Mouse (Mus musculus): ENCODE results near the gene Sh3d21. TPM values are rescaled to one million over a fixed set of nuclear protein-coding genes. Genes with fewer than 3 reads are reported as not detected.

Gene Sh3d21
- polyA plus RNA-seq, 1 experiment from 2014 or later = 10.3 TPM

DNA sequence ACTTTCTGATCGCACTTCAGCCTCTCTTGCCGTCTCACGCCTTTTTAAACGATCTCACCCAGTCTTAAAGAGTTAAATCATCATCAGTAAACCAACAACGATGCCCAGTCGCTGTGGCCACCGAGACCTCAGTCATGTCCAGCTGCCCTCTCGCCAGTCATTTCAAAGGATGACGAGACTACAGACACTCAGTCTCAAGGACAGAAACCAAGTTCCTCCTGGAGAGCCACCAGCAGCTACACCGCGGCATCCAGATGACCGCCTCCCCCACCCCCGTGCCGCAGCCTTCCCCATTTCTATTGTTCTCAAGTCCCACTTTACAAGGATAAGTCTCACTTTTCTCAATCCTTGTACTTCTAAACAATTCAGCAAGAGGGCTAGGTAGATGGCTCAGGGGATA, 10.4 kb downstream of the Sh3d21 start:
- no peak overlapping the region for H3K4me2 ChIP-seq
- no peak overlapping the region for H3K4me3 ChIP-seq
- no peak for ATAC-seq (ENCODE audit: insufficient number of reproducible peaks, insufficient read depth, low FRiP score, low TSS enrichment, low read depth)
- no peaks in the 10 kb centered on the region; the same call in 1 of the 2 replicates for H3K9me3 ChIP-seq
- WGBS = 65% methylated on average over 14 of the region's 14 CpGs
- no peaks in the 10 kb centered on the region for H3K27me3 ChIP-seq
- no peak overlapping the region for H3K27ac ChIP-seq
- H3K4me1 ChIP-seq = peaks cover 45% of the 10 kb centered on the region
- H3K9ac ChIP-seq = no peak overlapping the region
- peaks cover 35% of the 10 kb centered on the region for H3K36me3 ChIP-seq

DNA sequence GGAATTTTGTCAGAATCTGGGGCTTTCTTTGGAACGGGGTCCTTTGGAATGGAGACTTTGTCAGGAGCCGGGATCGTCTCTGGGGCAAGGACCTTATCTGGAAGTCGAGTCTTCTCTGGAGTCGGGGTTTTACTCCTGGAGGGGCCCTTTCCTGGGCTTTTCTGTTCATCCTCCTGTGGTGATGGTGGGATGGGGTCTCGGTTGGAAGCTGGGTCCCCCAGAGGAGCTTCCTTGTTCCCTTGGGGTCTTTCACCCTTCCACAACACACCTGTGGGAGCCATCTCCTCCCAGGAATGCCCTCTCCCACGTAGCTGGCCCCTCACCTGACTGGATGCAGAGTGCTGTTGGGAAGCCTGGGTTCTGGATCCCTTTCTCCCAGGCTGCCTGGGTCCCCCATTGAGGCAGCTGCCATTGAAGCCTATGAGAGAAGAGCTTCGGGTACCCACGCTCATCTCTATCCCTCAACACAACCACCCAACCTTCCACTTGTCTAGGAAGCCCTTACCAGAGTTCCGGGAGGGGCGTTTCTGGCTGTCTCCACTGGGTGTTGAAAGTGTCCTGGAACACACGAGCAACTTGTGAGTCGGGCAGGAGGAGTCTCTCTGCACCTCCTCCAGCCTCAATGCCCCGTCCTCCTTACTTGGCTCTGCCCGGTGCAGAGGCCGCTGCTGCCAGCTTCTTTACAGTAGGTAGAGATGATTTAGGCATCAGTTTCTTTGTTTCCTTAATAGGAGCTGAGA, 11.4 kb downstream of the Sh3d21 start:
- Histone ChIP-seq H3K27ac (peak overlapping the region; percentile 94; the same call in 1 of the 2 replicates), H3K4me3 (no peak overlapping the region), H3K9ac (0 out of 2 replicates have a peak overlapping the region, but pooled peaks have one; percentile 60), H3K9me3 (no peaks in the 10 kb centered on the region; the same call in 1 of the 2 replicates), H3K4me2 (peak overlapping the region; percentile 98), H3K36me3 (peaks cover 27% of the 10 kb centered on the region), H3K4me1 (peaks cover 52% of the 10 kb centered on the region), H3K27me3 (no peaks in the 10 kb centered on the region)
- 80% methylated on average over 16 of the region's 16 CpGs for whole genome bisulfite sequencing
- ATAC-seq (ENCODE audit: insufficient number of reproducible peaks, insufficient read depth, low FRiP score, low TSS enrichment, low read depth) = no peak

DNA sequence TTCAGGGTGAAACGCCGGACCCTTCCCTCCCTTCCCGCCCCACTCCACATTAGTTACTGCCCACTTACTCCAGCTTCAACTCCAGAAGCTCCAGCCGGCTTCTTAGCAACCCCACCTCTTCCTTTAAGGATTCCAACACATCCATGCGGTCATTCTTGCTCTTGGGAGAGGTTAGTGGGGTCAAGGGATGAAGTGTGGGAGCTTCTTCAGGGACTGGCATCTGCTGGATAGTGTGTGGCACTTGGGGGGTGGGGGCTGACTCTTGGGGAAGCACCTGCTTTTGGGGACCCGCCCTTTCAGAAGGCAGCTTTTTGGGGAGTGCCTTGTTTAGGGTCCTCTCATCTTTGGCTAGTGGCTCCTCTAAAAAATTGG, 12.4 kb downstream of the Sh3d21 start:
- H3K9ac ChIP-seq = peak overlapping the region; percentile 60
- H3K27ac ChIP-seq = peak overlapping the region; percentile 94
- H3K36me3 ChIP-seq = peaks cover 24% of the 10 kb centered on the region
- H3K9me3 ChIP-seq = no peaks in the 10 kb centered on the region
- H3K4me2 ChIP-seq = peak overlapping the region; percentile 98
- H3K4me3 ChIP-seq = peak overlapping the region; percentile 77
- peaks cover 52% of the 10 kb centered on the region for H3K4me1 ChIP-seq
- no peaks in the 10 kb centered on the region for H3K27me3 ChIP-seq
- no peak for ATAC-seq (ENCODE audit: insufficient number of reproducible peaks, insufficient read depth, low FRiP score, low TSS enrichment, low read depth)
- WGBS = 32% methylated on average over 6 of the region's 6 CpGs

DNA sequence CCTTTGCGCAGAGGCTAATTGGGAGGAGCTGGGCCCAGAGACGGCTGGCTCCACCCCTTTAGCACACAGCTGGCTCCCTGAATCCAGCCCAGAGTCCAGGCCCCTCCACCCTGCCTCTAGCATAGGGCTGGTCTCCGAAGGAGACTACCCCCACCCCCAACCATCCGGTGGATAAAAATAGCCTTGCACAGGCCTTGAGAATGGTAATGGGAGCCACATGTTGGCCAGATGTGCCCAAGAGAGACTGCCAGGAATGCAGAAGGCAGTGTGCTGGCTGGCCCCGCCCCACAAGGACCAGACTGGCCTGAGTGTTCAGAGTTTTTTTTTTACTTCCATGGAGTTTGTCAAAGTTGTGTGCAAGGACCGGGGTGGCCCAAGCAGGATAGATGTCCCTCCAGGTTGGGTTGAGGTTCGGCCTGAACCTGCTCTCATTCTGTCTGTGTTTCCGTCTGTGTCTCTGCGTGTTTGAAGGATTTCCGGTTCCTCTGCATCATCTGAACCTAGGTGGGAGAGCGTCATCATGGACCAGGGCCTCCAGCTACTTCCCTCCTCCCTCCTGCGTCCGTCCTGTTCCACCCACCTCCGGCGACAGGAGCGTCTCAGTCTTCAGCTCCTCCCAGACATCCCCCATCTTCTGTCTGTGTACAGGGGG, 12.9 kb downstream of the Sh3d21 start:
- ATAC-seq (ENCODE audit: insufficient number of reproducible peaks, insufficient read depth, low FRiP score, low TSS enrichment, low read depth) = peak; percentile 88
- no peaks in the 10 kb centered on the region for H3K27me3 ChIP-seq
- peak overlapping the region; percentile 88 for H3K9ac ChIP-seq
- H3K27ac ChIP-seq = peak overlapping the region; percentile 94
- peak overlapping the region; percentile 77 for H3K4me3 ChIP-seq
- peak overlapping the region; percentile 98 for H3K4me2 ChIP-seq
- H3K36me3 ChIP-seq = peaks cover 24% of the 10 kb centered on the region
- peaks cover 50% of the 10 kb centered on the region for H3K4me1 ChIP-seq
- H3K9me3 ChIP-seq = no peaks in the 10 kb centered on the region
- WGBS = 16% methylated on average over 16 of the region's 16 CpGs

DNA sequence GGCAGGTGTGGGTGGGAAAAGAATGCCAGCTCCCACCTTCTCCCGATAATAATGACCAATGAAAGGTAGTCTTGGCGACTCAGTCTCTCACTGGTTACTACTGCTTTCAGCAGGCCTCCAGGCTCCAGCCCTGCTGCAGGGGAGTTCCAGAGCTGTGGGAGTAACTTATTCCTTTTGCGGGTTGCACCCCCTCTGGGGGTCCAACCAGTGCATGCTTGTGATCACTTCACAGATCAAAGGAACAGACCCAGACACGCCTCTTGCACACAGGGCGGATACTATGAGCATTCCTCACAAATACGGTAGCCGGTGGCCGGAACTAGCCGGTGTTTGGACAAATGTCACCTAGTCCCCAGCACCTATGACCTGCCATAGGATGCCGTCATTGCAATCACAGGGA, 13.5 kb downstream of the Sh3d21 start:
- Histone ChIP-seq H3K9ac (peak overlapping the region; percentile 88), H3K9me3 (no peaks in the 10 kb centered on the region), H3K36me3 (peaks cover 24% of the 10 kb centered on the region), H3K4me2 (peak overlapping the region; percentile 98), H3K4me1 (peaks cover 47% of the 10 kb centered on the region), H3K27me3 (no peaks in the 10 kb centered on the region), H3K27ac (peak overlapping the region; percentile 94), H3K4me3 (peak overlapping the region; percentile 77)
- no peak for ATAC-seq (ENCODE audit: insufficient number of reproducible peaks, insufficient read depth, low FRiP score, low TSS enrichment, low read depth)
- WGBS = 7% methylated on average over 10 of the region's 10 CpGs

DNA sequence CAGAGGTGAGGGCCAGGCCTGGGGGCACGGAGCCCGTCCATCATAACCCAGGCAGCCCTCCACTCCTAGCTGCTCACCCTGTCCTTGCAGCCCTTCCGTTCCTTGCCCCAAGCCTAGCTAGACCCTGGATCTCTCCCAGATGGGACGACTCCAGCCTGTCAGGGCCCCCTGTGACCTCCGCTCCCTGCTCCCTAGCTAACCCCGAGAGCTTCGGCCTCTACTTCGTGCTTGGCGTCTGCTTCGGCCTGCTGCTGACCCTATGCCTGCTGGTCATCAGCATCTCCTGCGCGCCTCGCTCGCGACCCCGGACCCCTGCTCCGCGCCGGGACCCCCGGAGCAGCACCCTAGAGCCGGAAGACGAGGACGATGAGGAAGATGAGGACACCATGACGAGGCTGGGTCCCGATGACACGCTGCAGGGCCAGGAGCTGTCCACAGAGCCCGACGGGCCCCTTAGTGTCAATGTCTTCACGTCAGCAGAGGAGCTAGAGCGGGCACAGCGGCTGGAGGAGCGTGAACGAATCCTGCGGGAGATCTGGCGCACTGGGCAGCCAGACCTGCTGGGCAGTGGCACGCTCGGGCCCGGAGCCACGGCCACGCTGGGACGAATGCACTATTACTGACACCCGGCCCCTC, 14.1 kb downstream of the Sh3d21 start:
- Histone ChIP-seq H3K27ac (peak overlapping the region; percentile 94), H3K9me3 (no peaks in the 10 kb centered on the region), H3K4me3 (peak overlapping the region; percentile 77), H3K36me3 (peaks cover 24% of the 10 kb centered on the region), H3K4me2 (peak overlapping the region; percentile 98), H3K27me3 (no peaks in the 10 kb centered on the region), H3K9ac (peak overlapping the region; percentile 88), H3K4me1 (peaks cover 47% of the 10 kb centered on the region)
- no peak for ATAC-seq (ENCODE audit: insufficient number of reproducible peaks, insufficient read depth, low FRiP score, low TSS enrichment, low read depth)
- WGBS = 9% methylated on average over 42 of the region's 42 CpGs

DNA sequence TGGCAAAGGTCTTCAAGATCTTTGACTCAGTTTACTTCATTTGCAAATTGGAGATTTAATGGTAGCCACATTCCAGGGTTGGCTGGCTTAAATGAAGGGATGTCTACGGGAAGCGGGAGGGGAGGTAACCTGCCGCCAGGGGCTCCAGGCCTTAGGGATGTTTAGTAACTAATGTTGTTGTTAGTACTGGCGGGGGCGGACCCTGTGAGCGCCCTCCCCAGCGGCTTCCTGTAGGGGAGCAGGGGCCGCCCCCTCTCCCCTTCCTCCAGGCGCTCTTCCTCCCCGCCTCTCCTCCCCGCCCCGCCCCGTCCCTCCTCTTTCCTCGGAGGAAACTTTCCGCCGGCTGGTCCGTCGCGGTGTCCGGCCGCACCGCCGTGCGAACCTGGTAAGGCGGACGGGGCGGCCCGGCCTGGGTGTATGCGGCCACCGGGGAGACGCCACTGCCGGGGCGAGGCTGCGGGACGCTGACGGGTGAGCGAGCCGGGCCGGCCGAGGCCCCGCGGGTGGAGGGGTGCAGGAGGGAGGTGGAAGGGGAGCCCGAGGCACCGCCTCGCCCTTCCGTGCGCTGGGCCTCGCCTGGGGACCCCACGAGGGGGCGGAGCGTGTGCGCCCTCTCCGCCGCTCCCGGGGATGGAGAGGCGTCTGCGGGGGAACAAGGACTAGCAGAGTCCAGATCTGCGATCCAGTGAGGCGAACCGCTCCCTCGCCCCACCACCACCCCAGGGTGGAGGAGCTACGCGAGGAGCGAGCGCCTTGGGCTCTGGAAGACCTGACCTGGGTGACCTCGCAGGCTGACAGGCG, 14.9 kb downstream of the Sh3d21 start:
- peaks cover 24% of the 10 kb centered on the region for H3K36me3 ChIP-seq
- peak overlapping the region; percentile 77 for H3K4me3 ChIP-seq
- H3K4me2 ChIP-seq = peak overlapping the region; percentile 98
- H3K27me3 ChIP-seq = no peaks in the 10 kb centered on the region
- H3K27ac ChIP-seq = peak overlapping the region; percentile 94
- H3K9me3 ChIP-seq = no peaks in the 10 kb centered on the region
- H3K9ac ChIP-seq = peak overlapping the region; percentile 88
- peak; percentile 33 for ATAC-seq (ENCODE audit: insufficient number of reproducible peaks, insufficient read depth, low FRiP score, low TSS enrichment, low read depth)
- H3K4me1 ChIP-seq = peaks cover 47% of the 10 kb centered on the region
- WGBS = under 1% methylated on average over 56 of the region's 67 CpGs

DNA sequence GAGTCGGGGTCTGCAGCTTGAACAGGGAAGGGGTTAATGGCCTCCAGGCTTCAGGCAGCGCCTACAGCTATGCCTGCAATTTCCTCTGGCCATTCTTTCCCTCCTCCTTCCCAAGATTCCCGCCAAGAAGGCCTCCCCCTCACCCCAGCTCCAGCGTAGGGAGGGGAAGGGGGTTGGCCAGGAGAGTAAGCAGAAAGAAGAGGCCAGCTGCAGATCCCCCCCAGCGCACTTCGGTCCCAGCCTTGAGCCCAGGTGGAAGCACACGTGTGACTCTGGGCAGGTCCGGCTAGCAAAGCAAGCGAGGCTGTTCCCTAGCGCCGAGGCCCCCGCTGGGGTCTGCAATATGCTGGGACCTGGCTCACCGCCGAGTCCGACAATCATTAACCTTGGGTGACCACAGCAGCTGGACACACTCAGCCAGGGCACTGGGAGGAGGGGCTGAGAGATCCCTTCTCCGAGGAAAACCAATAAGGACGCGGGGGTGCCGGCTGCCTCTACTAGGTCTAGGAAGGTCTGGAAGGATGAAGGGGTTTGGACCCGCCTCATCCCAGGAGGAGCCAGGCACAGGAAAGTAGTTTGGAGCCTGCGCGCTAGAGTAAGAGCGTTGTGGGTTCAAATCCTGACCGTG, 15.6 kb downstream of the Sh3d21 start, which contains the start of gene Eva1b:
Eva1b (plus strand) TSS at position 212 of the 628 bp plus-strand sequence.
- H3K4me3 ChIP-seq = peak within 1 kb of the TSS; percentile 77
- peak within 1 kb of the TSS; percentile 88 for H3K9ac ChIP-seq
- peak within 1 kb of the TSS; percentile 98 for H3K4me2 ChIP-seq
- 0 out of 2 replicates have a peak, but pooled peaks have one; percentile 6 for ATAC-seq (ENCODE audit: insufficient number of reproducible peaks, insufficient read depth, low FRiP score, low TSS enrichment, low read depth)
- peak within 1 kb of the TSS; percentile 94 for H3K27ac ChIP-seq
- peaks cover 47% of the 10 kb centered on the region for H3K4me1 ChIP-seq
- H3K9me3 ChIP-seq = no peaks in the 10 kb centered on the region
- 4% methylated on average over 24 of the region's 24 CpGs for WGBS
- H3K36me3 ChIP-seq = peaks cover 20% of the 10 kb centered on the region
- no peaks in the 10 kb centered on the region for H3K27me3 ChIP-seq

DNA sequence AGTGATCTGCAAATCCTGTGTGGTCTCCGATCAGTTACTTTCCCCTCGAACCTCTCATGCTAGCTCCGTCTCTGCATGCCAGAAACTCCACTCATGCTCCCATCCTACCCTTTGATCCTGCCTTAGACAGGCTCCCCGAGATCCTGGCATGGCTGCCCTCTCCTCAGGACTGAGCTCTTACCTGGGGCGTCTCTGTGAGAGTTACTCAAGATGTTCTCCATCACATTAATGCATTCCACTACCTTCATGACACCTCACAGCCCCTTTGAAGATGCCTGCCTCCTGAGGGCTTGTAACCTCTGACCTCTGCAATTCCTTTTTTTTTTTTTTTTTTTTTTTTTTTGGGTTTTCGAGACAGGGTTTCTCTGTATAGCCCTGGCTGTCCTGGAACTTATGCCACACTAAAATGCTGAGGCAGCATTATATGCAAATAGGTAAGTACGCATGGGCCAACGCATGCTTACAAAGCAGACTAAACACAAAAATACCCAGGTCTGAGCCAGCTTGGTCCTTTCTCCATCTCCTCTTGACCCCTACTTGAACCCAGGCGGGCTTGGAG, 16.2 kb downstream of the Sh3d21 start:
- Histone ChIP-seq H3K4me2 (peak overlapping the region; percentile 98), H3K9ac (peak overlapping the region; percentile 88; the same call in 1 of the 2 replicates), H3K4me3 (peak overlapping the region; percentile 77; the same call in 1 of the 2 replicates), H3K9me3 (no peaks in the 10 kb centered on the region), H3K4me1 (peaks cover 42% of the 10 kb centered on the region), H3K27ac (peak overlapping the region; percentile 94), H3K27me3 (no peaks in the 10 kb centered on the region), H3K36me3 (peaks cover 16% of the 10 kb centered on the region)
- ATAC-seq (ENCODE audit: insufficient number of reproducible peaks, insufficient read depth, low FRiP score, low TSS enrichment, low read depth) = no peak
- 25% methylated on average over 9 of the region's 9 CpGs for WGBS

DNA sequence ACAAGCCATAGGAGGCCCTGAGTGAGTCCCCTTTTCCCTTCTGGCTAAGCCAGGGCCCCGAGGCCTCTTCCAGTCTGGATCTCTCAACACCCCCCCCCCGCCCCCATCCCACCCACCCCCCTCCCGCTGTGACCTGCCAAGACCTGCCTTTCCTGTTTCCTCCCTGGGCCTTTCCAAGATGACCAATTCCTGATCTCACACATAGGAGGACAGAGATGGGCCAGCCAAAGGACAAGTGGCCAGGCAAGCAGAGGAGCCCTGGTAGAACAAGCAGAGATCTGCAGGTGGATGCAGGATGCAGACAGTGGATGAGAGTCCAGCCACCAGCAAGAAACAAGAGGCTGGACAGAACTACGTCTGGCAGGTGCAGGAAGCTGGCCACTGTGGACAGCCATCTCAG, 17.9 kb downstream of the Sh3d21 start:
- Histone ChIP-seq H3K9ac (no peak overlapping the region), H3K4me3 (no peak overlapping the region), H3K27ac (no peak overlapping the region), H3K27me3 (no peaks in the 10 kb centered on the region), H3K36me3 (peaks cover 9% of the 10 kb centered on the region), H3K9me3 (no peaks in the 10 kb centered on the region), H3K4me1 (peaks cover 25% of the 10 kb centered on the region), H3K4me2 (no peak overlapping the region)
- ATAC-seq (ENCODE audit: insufficient number of reproducible peaks, insufficient read depth, low FRiP score, low TSS enrichment, low read depth) = no peak
- 39% methylated on average over 3 of the region's 4 CpGs for WGBS
